Mouse (Mus musculus) E14TG2a.4 (cell line): ENCODE measurements at regions not wholly inside any gene's neighbourhood (a gene's known extent, or its start where the extent isn't known, plus 50 kb on each side); places are given as distances from the start of the nearest gene placed in this dataset.

Source experiments
- H3K27me3 ChIP-seq: 2 replicates; pipeline ENCODE4 v1.6.1; 2014; ENCODE audit warnings: low read length, control low read depth; ENCODE audit not compliant: insufficient read depth
- H3K36me3 ChIP-seq: 2 replicates; pipeline ENCODE4 v1.6.1; 2014; ENCODE audit warnings: low read length, control low read depth; ENCODE audit not compliant: insufficient read depth
- H3K4me1 ChIP-seq: replicated peaks from 2 replicates; pipeline ENCODE4 v1.6.1; 2014; ENCODE audit warnings: low read depth, low read length, control low read depth
- H3K4me3 ChIP-seq: replicated peaks from 2 replicates; pipeline ENCODE4 v1.5.1; 2014; ENCODE audit warnings: mild to moderate bottlenecking, low read length
- H3K9me3 ChIP-seq: 2 replicates; pipeline ENCODE4 v1.6.1; 2014; ENCODE audit warnings: low read length, control low read depth
- CTCF ChIP-seq: conservative IDR thresholded peaks from 2 replicates; pipeline ENCODE4 v1.5.1; 2014; ENCODE audit warnings: low read length
- NANOG ChIP-seq: IDR thresholded peaks from 2 replicates; pipeline ENCODE4 v1.6.1; 2014; ENCODE audit warnings: borderline replicate concordance, low read length, mixed read lengths
- POU5F1 ChIP-seq: IDR thresholded peaks from 2 replicates; pipeline ENCODE4 v1.6.1; 2014; ENCODE audit warnings: low read length, borderline replicate concordance

GRCm38 (mm10) chr14:71104617-71105016 lies 505.0 kb upstream of the Fam160b2 start:
- Histone ChIP-seq H3K4me1 (no peaks in the 10 kb centered on the region), H3K27me3 (no peaks in the 10 kb centered on the region), H3K9me3 (peaks cover 6% of the 10 kb centered on the region; the same call in 1 of the 2 replicates), H3K36me3 (no peaks in the 10 kb centered on the region), H3K4me3 (no peak overlapping the region)
- TF ChIP-seq NANOG, result no peak
- no peak for TF ChIP-seq POU5F1
- no peak for TF ChIP-seq CTCF

DNA sequence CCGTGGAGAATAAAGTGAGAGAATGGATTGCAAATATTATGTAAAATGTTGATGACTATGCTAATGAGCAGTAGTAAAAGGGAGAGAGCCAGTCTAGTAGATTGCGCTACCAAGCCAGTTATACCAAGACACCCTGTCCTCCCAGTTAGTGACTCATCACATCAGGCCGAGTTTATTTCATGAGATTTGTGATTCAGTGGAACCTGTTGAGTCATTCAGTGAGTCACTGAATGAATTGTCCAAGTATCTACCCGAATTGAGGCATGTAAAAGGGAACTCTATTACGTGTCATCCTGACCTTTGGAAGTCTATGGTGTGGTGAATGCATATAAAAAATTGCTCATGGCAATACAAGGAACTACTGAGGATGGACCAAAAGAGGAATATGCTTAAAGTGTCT lies 504.3 kb upstream of the Fam160b2 start:
- no peaks in the 10 kb centered on the region for H3K27me3 ChIP-seq
- no peaks in the 10 kb centered on the region for H3K36me3 ChIP-seq
- H3K4me3 ChIP-seq, result no peak overlapping the region
- peaks cover 6% of the 10 kb centered on the region; the same call in 1 of the 2 replicates for H3K9me3 ChIP-seq
- no peaks in the 10 kb centered on the region for H3K4me1 ChIP-seq
- no peak for TF ChIP-seq POU5F1
- no peak for TF ChIP-seq NANOG
- TF ChIP-seq CTCF, result no peak

DNA sequence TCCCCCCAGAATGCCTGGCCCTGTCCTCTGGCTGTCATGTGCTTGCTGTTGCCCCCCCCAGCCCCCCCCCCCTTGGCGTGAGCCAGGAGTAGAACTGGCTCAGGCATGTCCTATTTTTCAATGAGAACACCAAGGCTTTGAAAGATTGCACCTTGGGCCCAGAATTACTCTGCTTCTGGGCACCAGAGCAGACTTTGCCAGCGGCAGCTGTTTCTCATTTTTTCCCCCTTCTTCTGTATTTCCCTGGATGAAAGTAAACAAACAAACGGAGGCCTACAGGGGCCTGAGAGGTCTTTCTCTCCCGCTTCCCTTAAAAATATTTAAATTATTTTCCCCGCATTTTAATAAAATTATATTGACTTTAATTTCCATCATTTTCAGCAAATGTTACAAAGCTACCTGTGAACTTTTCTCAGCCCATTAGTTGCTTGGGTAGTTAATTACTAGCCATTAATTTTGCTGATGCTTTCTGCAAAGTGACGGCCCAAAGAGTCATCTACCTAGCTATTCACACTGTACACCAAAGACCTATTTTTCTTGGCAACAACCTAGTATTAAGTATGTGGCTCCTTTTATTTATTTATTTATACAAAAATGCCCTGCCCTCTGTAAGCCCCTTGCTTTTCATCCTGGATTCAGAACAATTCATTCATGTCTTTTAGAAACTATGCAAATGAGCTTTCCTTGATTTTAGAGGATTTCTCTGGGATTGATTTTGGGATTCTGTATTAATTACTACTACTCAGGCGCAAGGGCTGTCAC lies 496.2 kb upstream of the Fam160b2 start:
- peaks cover 7% of the 10 kb centered on the region; the same call in 1 of the 2 replicates for H3K9me3 ChIP-seq
- no peaks in the 10 kb centered on the region for H3K27me3 ChIP-seq
- no peak for TF ChIP-seq POU5F1
- TF ChIP-seq NANOG, result no peak
- TF ChIP-seq CTCF, result no peak
- H3K4me1 ChIP-seq, result no peaks in the 10 kb centered on the region
- H3K4me3 ChIP-seq, result no peak overlapping the region
- no peaks in the 10 kb centered on the region for H3K36me3 ChIP-seq

GRCm38 (mm10) chr14:71092626-71093326 lies 493.1 kb upstream of the Fam160b2 start:
- no peak for TF ChIP-seq CTCF
- no peak for TF ChIP-seq NANOG
- no peak for TF ChIP-seq POU5F1
- Histone ChIP-seq H3K4me1 (no peaks in the 10 kb centered on the region), H3K36me3 (no peaks in the 10 kb centered on the region), H3K4me3 (no peak overlapping the region), H3K9me3 (peaks cover 7% of the 10 kb centered on the region; the same call in 1 of the 2 replicates), H3K27me3 (no peaks in the 10 kb centered on the region)

- Histone ChIP-seq H3K4me1 (peaks cover 4% of the 10 kb centered on the region; the same call in 1 of the 2 replicates), H3K36me3 (no peaks in the 10 kb centered on the region), H3K9me3 (no peaks in the 10 kb centered on the region), H3K27me3 (no peaks in the 10 kb centered on the region), H3K4me3 (no peak overlapping the region)
- TF ChIP-seq NANOG (no peak), CTCF (no peak), POU5F1 (no peak)
Measured at GRCm38 (mm10) chr14:71085721-71086120, 486.1 kb upstream of the Fam160b2 start.

GRCm38 (mm10) chr14:71082327-71082726 lies 482.7 kb upstream of the Fam160b2 start:
- H3K4me1 ChIP-seq, result peaks cover 4% of the 10 kb centered on the region; the same call in 1 of the 2 replicates
- TF ChIP-seq CTCF (no peak), POU5F1 (no peak), NANOG (no peak)
- no peaks in the 10 kb centered on the region for H3K9me3 ChIP-seq
- H3K27me3 ChIP-seq, result no peaks in the 10 kb centered on the region
- no peak overlapping the region for H3K4me3 ChIP-seq
- no peaks in the 10 kb centered on the region for H3K36me3 ChIP-seq

GRCm38 (mm10) chr14:71075671-71076070 lies 476.0 kb upstream of the Fam160b2 start:
- H3K27me3 ChIP-seq, result no peaks in the 10 kb centered on the region
- TF ChIP-seq CTCF (no peak), POU5F1 (no peak), NANOG (no peak)
- no peaks in the 10 kb centered on the region for H3K36me3 ChIP-seq
- no peak overlapping the region for H3K4me3 ChIP-seq
- H3K4me1 ChIP-seq, result no peaks in the 10 kb centered on the region
- no peaks in the 10 kb centered on the region for H3K9me3 ChIP-seq

GRCm38 (mm10) chr14:71074019-71074418 lies 474.4 kb upstream of the Fam160b2 start:
- no peak for TF ChIP-seq CTCF
- no peak for TF ChIP-seq NANOG
- no peak for TF ChIP-seq POU5F1
- Histone ChIP-seq H3K27me3 (no peaks in the 10 kb centered on the region), H3K4me3 (no peak overlapping the region)

More at GRCm38 (mm10) chr14:71074019-71074418, 474.4 kb upstream of the Fam160b2 start:
- H3K4me1 ChIP-seq, result no peaks in the 10 kb centered on the region
- H3K36me3 ChIP-seq, result no peaks in the 10 kb centered on the region
- no peaks in the 10 kb centered on the region for H3K9me3 ChIP-seq
